Mouse (Mus musculus) embryonic facial prominence, embryonic 12.5 days (tissue): ENCODE results near the gene Hps6. TPM values are rescaled to one million over a fixed set of nuclear protein-coding genes. Genes with fewer than 3 reads are reported as not detected.

Experiments
- ATAC-seq: fragments of 200-750 bp; cut with Nextera tagmentation; 2 replicates; pipeline ENCODE4 v1.8.0; 2017; ENCODE audit not compliant: insufficient number of reproducible peaks, insufficient read depth, low FRiP score, low TSS enrichment
- H3K27ac ChIP-seq: fragments of 300-500 bp; sonication (generic); 2 replicates; pipeline ENCODE4 v1.5.1; 2016; ENCODE audit warnings: mild to moderate bottlenecking
- H3K27me3 ChIP-seq: fragments of 300-500 bp; sonication (generic); 2 replicates; pipeline ENCODE4 v1.6.1; 2016; ENCODE audit warnings: mild to moderate bottlenecking, moderate library complexity
- H3K36me3 ChIP-seq: fragments of 300-500 bp; sonication (generic); 2 replicates; pipeline ENCODE4 v1.6.1; 2016; ENCODE audit warnings: mild to moderate bottlenecking
- H3K4me1 ChIP-seq: fragments of 300-500 bp; sonication (generic); 2 replicates; pipeline ENCODE4 v1.6.1; 2016
- H3K4me2 ChIP-seq: fragments of 300-500 bp; sonication (generic); replicated peaks from 2 replicates; pipeline ENCODE4 v1.6.1; 2016; ENCODE audit warnings: mild to moderate bottlenecking, moderate library complexity
- H3K4me3 ChIP-seq: fragments of 300-500 bp; sonication (generic); 2 replicates; pipeline ENCODE4 v1.5.1; 2016; ENCODE audit warnings: mild to moderate bottlenecking
- H3K9ac ChIP-seq: fragments of 300-500 bp; sonication (generic); 2 replicates; pipeline ENCODE4 v1.6.1; 2016; ENCODE audit warnings: mild to moderate bottlenecking, moderate library complexity
- H3K9me3 ChIP-seq: fragments of 300-500 bp; sonication (generic); 2 replicates; pipeline ENCODE4 v1.6.1; 2016; ENCODE audit warnings: mild to moderate bottlenecking, moderate library complexity
- WGBS: fragments of 180-500 bp; shearing (Covaris S2); methylation state at CpG from one replicate; pipeline ENCODE4 v1.1.7; 2016; 5-methylcytosine and 5-hydroxymethylcytosine counted together
- polyA plus RNA-seq: library from polyadenylated mRNA; unstranded; fragments of >200 nt; fragmentation: Nextera tagmentation; extraction: Ambion mirVana; gene quantifications from 2 replicates; pipeline ENCODE4 v1.2.1, GENCODE M21; 2016

Hps6 gene
- polyA plus RNA-seq, 1 experiment from 2014 or later: 7.2 TPM

DNA sequence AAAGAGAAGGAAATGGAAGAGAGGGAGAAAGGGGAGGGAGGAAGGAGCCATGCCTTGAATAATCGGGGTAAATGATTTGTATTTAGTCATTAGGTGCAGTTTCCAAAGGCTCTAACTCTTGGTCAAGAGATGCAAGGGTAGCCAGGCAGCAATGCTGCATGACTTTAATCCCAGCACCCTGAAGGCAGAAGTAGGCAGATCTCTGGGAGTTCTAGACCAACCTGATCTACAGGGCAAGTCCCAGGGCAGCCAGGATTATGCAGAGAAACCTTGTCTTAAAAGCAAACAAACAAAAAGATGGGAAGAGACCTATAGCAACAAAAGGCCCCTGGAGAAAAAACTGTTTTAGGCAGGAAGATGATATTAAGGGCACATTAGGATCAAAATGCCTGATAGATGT, 3.9 kb upstream of the Hps6 start:
- 60% methylated on average over 1 of the region's 1 CpGs for WGBS
- H3K9me3 ChIP-seq: no peaks in the 10 kb centered on the region

DNA sequence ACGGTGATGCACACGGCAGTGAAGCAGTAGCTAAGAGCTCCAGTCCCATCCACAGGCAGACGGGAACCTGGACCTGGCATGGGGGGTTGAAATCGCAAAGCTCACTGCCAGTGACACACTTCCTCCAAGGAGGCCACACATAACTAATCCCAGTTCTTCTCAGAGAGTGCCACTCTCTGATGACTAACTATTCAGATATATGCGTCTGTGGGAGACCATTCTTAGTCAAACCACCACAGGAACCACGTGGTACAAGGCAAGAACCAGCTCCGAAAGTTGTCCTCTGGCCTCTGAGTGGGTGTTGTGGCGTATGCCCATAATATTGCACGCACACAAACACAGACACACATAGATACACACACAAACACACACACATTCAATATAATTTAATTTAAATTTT, 1.0 kb upstream of the Hps6 start:
- H3K9me3 ChIP-seq: no peaks in the 10 kb centered on the region

More for the DNA sequence above, 3.9 kb upstream of the Hps6 start:
- Histone ChIP-seq H3K4me3 (no peak overlapping the region), H3K27me3 (0 out of 2 replicates have a peak, but pooled peaks cover 2% of the 10 kb centered on the region), H3K4me2 (no peak overlapping the region), H3K36me3 (no peaks in the 10 kb centered on the region), H3K9ac (no peak overlapping the region), H3K4me1 (peaks cover 12% of the 10 kb centered on the region), H3K27ac (no peak overlapping the region)
- no peak for ATAC-seq

DNA sequence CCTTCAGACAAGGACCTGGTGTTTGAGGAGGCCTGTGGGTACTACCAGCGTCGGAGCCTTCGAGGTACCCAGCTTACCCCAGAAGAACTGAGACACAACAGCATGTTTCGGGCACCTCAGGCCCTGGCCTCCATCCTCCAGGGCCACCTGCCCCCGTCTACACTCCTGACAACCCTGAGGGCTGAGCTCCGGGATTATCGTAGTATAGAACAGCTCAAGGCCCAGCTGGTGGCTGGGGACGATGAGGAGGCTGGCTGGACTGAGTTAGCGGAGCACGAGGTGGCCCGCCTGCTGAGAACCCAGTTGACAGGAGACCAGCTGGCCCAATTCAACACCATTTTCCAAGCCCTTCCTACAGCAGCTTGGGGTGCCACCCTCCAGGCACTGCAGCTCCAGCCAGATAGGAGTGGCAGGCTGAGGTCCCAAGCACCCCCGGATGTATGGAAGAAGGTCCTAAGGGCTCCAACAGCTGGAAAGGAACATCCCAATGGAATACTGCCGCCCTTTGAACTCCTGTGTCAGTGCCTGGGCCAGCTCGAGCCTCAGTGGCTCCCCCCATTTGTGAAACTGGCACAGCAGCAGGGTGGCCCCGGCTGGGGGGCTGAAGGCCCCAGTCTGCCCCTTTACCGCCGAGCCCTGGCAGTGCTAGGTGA, 1.6 kb downstream of the Hps6 start:
- H3K4me2 ChIP-seq: no peak overlapping the region
- no peaks in the 10 kb centered on the region for H3K36me3 ChIP-seq
- H3K27ac ChIP-seq: no peak overlapping the region
- no peaks in the 10 kb centered on the region for H3K9me3 ChIP-seq
- no peak overlapping the region for H3K4me3 ChIP-seq
- no peak for ATAC-seq
- 0 out of 2 replicates have a peak, but pooled peaks cover 3% of the 10 kb centered on the region for H3K27me3 ChIP-seq
- H3K4me1 ChIP-seq: peaks cover 9% of the 10 kb centered on the region
- no peak overlapping the region for H3K9ac ChIP-seq
- 74% methylated on average over 17 of the region's 17 CpGs for WGBS

More for the DNA sequence above, 1.0 kb upstream of the Hps6 start:
- H3K36me3 ChIP-seq: no peaks in the 10 kb centered on the region
- H3K4me3 ChIP-seq: no peak overlapping the region
- no peak overlapping the region for H3K27ac ChIP-seq
- no peak overlapping the region for H3K9ac ChIP-seq
- WGBS: 80% methylated on average over 9 of the region's 9 CpGs
- no peak overlapping the region for H3K4me2 ChIP-seq
- H3K27me3 ChIP-seq: 0 out of 2 replicates have a peak, but pooled peaks cover 3% of the 10 kb centered on the region
- ATAC-seq: no peak
- peaks cover 12% of the 10 kb centered on the region for H3K4me1 ChIP-seq

DNA sequence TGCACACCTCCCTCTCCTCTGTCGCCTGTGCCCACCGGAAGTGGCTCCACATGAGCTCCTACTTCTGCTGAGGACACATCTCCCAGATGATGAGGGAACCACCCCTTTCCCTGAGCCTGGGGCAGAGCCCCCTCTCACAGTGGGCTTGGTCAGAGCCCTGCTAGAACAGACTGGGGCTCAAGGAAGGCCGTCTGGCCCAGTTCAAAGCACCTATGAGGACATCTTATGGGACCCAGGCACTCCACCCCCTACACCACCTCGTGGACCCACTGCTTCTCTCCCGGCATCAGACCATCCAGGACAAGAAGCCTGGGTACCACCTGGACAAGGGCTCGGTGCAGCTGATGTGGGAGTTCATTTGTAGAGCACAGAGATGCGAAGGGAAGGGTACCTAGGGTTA, 2.4 kb downstream of the Hps6 start:
- Histone ChIP-seq H3K27me3 (0 out of 2 replicates have a peak, but pooled peaks cover 3% of the 10 kb centered on the region), H3K4me2 (no peak overlapping the region), H3K9ac (no peak overlapping the region), H3K9me3 (no peaks in the 10 kb centered on the region), H3K4me3 (no peak overlapping the region), H3K4me1 (peaks cover 9% of the 10 kb centered on the region), H3K36me3 (no peaks in the 10 kb centered on the region), H3K27ac (no peak overlapping the region)
- 86% methylated on average over 7 of the region's 7 CpGs for WGBS
- ATAC-seq: no peak

DNA sequence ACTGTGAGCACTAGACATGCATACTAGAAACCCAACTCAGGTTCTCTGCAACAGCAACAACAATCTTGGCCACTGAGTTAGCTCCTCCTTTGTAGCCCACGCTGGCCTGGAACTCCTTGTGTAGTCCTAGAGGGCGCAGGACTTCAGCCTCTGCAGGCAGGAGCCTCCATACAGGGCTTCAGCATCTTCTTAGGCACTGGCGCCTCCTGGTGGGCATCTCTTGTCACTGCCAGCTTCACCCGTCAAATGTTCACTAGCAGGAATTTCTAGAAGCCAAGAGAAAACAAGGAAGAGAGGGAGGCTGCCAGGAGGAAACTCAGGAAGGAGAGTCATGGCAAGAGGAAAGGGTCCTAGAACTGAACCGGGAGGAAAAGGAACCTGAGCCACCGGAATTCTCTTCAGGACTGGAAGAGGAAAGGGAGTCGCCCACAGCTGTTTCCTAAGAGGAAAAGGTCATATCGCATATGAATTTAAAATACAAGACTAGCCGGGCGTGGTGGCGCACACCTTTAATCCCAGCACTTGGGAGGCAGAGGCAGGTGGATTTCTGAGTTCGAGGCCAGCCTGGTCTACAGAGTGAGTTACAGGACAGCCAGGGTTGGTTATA, 11.4 kb downstream of the Hps6 start:
- H3K27me3 ChIP-seq: no peaks in the 10 kb centered on the region
- no peaks in the 10 kb centered on the region for H3K36me3 ChIP-seq
- peak; percentile 72; the same call in 1 of the 2 replicates for ATAC-seq
- no peaks in the 10 kb centered on the region for H3K9me3 ChIP-seq
- 37% methylated on average over 12 of the region's 12 CpGs for WGBS
- H3K4me2 ChIP-seq: no peak overlapping the region
- H3K9ac ChIP-seq: no peak overlapping the region
- no peaks in the 10 kb centered on the region for H3K4me1 ChIP-seq
- no peak overlapping the region for H3K27ac ChIP-seq
- no peak overlapping the region for H3K4me3 ChIP-seq

DNA sequence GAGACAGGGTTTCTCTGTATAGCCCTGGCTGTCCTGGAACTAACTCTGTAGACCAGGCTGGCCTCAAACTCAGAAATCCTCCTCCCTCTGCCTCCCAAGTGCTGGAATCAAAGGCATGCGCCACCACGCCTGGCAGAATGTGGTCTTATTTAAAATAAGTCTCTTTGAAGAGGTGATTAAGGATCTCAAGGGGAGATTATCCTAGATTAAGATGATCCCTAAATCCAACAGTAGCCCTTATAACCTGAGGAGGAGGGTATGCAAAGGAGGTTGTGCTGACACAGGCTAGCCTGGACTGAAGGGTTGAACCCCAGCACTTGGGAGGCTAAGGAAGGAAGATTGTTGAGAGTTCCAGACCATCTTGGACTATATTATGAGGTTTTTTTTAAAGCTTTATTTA, 12.7 kb downstream of the Hps6 start:
- Histone ChIP-seq H3K9me3 (no peaks in the 10 kb centered on the region), H3K4me2 (no peak overlapping the region), H3K9ac (no peak overlapping the region), H3K4me1 (no peaks in the 10 kb centered on the region), H3K27ac (no peak overlapping the region), H3K4me3 (no peak overlapping the region), H3K27me3 (no peaks in the 10 kb centered on the region), H3K36me3 (no peaks in the 10 kb centered on the region)
- ATAC-seq: no peak
- WGBS: 73% methylated on average over 2 of the region's 2 CpGs

DNA sequence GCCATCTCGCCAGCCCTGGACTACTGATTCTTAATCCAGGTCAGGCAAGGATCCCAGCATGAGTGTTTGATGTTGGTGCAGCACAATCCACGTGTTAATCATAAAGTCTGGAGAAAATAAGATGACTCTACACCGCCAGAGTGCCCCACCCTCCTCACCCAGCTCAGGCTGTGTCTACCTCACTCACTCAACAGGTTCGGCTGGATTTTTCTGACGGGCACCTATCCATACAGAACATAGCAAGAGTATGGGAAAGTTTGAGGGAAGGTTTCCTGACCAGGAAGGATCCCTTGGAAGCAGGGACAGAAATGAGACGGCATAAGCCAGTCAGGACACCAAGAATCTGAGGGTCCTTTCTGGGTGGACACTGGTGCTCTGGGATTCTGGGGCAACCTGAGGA, 21.7 kb downstream of the Hps6 start:
- H3K36me3 ChIP-seq: peaks cover 4% of the 10 kb centered on the region; the same call in 1 of the 2 replicates
- WGBS: 78% methylated on average over 6 of the region's 6 CpGs
- no peak overlapping the region for H3K4me3 ChIP-seq
- no peak overlapping the region for H3K9ac ChIP-seq
- H3K4me2 ChIP-seq: no peak overlapping the region
- ATAC-seq: no peak
- no peaks in the 10 kb centered on the region for H3K4me1 ChIP-seq
- no peak overlapping the region for H3K27ac ChIP-seq
- no peaks in the 10 kb centered on the region for H3K27me3 ChIP-seq
- peaks cover 6% of the 10 kb centered on the region; the same call in 1 of the 2 replicates for H3K9me3 ChIP-seq

DNA sequence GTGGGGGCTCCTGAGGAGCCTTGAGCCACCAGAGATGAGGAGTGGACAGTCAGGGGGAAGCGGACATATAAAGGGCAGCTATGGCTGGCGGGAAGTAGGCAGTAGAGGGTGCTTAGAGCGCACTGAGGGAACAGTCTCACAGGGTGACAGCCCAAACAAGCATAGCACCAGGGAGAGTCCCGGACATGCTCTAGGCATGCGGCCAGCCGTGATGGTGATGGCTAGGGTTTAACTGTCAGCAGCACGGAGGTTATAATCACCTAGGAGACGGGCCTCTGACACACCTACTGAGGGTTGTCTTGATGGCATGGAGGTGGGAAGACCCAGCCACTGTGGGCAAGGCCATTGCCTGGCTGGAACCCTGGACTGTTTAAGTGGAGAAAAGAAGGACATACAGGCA, 23.3 kb downstream of the Hps6 start:
- H3K4me1 ChIP-seq: no peaks in the 10 kb centered on the region
- no peak overlapping the region for H3K4me3 ChIP-seq
- no peaks in the 10 kb centered on the region for H3K27me3 ChIP-seq
- H3K9me3 ChIP-seq: peaks cover 6% of the 10 kb centered on the region; the same call in 1 of the 2 replicates
- H3K27ac ChIP-seq: no peak overlapping the region
- peaks cover 18% of the 10 kb centered on the region for H3K36me3 ChIP-seq
- ATAC-seq: no peak
- H3K4me2 ChIP-seq: no peak overlapping the region
- WGBS: 64% methylated on average over 8 of the region's 8 CpGs
- H3K9ac ChIP-seq: no peak overlapping the region

DNA sequence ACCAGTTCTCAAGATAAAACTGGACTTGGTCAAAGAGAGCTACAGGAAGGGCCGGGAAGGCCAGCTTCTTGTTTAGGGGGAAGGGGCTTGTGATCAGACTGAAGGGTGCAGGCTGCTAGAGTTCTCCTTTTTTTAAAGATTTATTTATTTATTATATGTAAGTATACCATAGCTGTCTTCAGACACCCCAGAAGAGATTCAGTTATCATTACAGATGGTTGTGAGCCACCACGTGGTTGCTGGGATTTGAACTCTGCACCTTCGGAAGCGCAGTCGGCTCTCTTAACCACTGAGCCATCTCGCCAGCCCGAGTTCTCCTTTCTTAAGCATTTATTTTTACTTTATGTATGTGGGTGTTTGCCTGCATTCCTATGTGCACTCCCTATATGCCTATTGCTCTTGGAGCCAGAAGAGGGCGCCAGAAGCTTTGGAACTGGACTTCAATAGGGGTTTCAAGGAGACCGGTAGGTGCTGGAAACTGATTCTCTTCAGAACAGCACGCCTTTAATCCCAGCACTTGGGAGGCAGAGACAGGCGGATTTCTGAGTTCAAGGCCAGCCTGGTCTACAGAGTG, 25.5 kb downstream of the Hps6 start:
- Histone ChIP-seq H3K4me1 (no peaks in the 10 kb centered on the region), H3K9ac (no peak overlapping the region), H3K27ac (no peak overlapping the region), H3K36me3 (peaks cover 41% of the 10 kb centered on the region), H3K4me3 (no peak overlapping the region), H3K4me2 (no peak overlapping the region), H3K9me3 (peaks cover 6% of the 10 kb centered on the region; the same call in 1 of the 2 replicates), H3K27me3 (no peaks in the 10 kb centered on the region)
- WGBS: 70% methylated on average over 11 of the region's 11 CpGs
- ATAC-seq: no peak

DNA sequence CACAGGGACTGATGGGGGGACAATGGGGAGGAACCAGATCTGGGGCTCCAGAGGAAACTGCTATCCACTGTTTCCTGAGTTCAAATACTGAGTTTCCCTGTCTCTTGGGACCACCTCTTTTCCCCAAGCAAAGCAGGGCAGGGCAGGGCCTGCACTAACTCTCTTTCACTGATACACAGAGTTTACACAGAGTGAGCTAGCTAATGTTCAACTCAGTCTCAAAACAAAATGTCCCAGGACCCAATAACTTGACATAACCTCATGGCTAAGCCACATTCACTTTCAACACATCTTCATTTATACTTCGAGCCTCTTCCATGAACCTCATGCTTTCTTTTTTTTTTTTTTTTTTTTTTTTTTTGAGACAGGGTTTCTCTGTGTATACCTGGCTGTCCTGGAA, 26.3 kb downstream of the Hps6 start:
- 100% methylated on average over 1 of the region's 1 CpGs for WGBS
- no peak overlapping the region for H3K4me3 ChIP-seq

DNA sequence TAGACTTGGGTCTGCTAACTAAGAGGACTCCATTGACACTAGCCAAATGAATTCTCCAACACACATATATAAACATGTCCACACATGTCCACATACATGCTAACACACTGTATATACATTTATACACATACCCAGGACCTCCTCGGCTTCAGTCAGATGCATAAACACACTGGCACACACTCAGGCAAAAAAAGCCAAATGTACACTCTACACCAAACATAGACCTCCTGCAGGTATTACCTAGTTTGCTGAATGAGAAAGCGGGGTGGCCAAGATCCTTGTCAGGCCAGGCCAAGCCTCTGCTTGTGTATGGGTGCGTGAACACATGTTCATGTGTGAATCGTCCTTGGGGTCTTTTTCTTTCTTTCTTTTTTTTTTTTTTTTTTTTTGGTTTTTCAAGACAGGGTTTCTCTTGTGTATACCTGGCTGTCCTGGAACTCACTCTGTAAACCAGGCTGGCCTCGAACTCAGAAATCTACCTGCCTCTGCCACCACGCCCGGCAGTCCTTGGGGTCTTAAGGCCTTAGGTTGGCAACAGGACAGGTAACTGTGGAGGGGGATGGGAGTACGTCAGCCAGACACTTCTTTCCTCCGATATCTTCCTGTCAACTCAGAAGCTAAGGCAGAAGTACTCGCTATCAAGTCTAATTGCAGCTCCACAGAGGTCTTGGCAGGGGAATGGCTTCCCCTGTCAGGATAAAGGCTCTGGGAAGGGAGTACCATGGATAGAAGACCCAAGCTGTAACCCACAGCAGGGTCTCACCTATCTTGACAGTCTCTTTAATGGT, 27.1 kb downstream of the Hps6 start:
- no peak for ATAC-seq
- H3K4me1 ChIP-seq: no peaks in the 10 kb centered on the region

More for the DNA sequence above, 26.3 kb downstream of the Hps6 start:
- H3K9me3 ChIP-seq: peaks cover 6% of the 10 kb centered on the region; the same call in 1 of the 2 replicates
- ATAC-seq: no peak
- H3K36me3 ChIP-seq: peaks cover 49% of the 10 kb centered on the region
- H3K27ac ChIP-seq: no peak overlapping the region
- no peaks in the 10 kb centered on the region for H3K27me3 ChIP-seq
- H3K9ac ChIP-seq: no peak overlapping the region
- no peak overlapping the region for H3K4me2 ChIP-seq
- no peaks in the 10 kb centered on the region for H3K4me1 ChIP-seq

More for the DNA sequence above, 27.1 kb downstream of the Hps6 start:
- Histone ChIP-seq H3K27me3 (no peaks in the 10 kb centered on the region), H3K9me3 (peaks cover 6% of the 10 kb centered on the region; the same call in 1 of the 2 replicates), H3K4me2 (no peak overlapping the region), H3K9ac (no peak overlapping the region), H3K36me3 (peaks cover 56% of the 10 kb centered on the region), H3K27ac (no peak overlapping the region), H3K4me3 (no peak overlapping the region)
- 93% methylated on average over 10 of the region's 10 CpGs for WGBS
